Mouse (Mus musculus): ENCODE data around the gene Sft2d2. TPM values are rescaled to one million over a fixed set of nuclear protein-coding genes. Genes with fewer than 3 reads are reported as not detected.

Sft2d2 gene
- polyA plus RNA-seq (2015; fragmentation: Nextera tagmentation; extraction: Ambion mirVana): 6.2 and 6.9 TPM in 2 replicates

GRCm38 (mm10) chr1:165193880-165194661, at the start of gene Sft2d2:
Gene Sft2d2, minus strand, starts transcription at chr1:165194438.
- WGBS: under 1% methylated on average over 69 of the region's 69 CpGs
- peak within 1 kb of the TSS; percentile 67 for H3K9ac ChIP-seq
- no peak within 1 kb of the TSS for H3K27ac ChIP-seq
- H3K27me3 ChIP-seq: peaks cover 3% of the 10 kb centered on the region; the same call in 1 of the 2 replicates
- peak; percentile 77 for ATAC-seq
- H3K9me3 ChIP-seq (replicated peaks): no peaks in the 10 kb centered on the region
- no peaks in the 10 kb centered on the region for H3K36me3 ChIP-seq (ENCODE audit: poor library complexity, severe bottlenecking)
- peak within 1 kb of the TSS; percentile 94 for H3K4me2 ChIP-seq
- H3K4me1 ChIP-seq: peaks cover 19% of the 10 kb centered on the region
- H3K4me3 ChIP-seq: peak within 1 kb of the TSS; percentile 65

GRCm38 (mm10) chr1:165236321-165237298, 42.4 kb upstream of the Sft2d2 start, which contains the start of gene Tiprl:
Gene Tiprl, minus strand, starts transcription at chr1:165236996.
- H3K9ac ChIP-seq: peak within 1 kb of the TSS; percentile 92
- H3K4me1 ChIP-seq: peaks cover 23% of the 10 kb centered on the region
- H3K36me3 ChIP-seq (ENCODE audit: poor library complexity, severe bottlenecking): no peaks in the 10 kb centered on the region
- peak within 1 kb of the TSS; percentile 82 for H3K4me2 ChIP-seq
- peak within 1 kb of the TSS; percentile 90 for H3K4me3 ChIP-seq
- peak; percentile 100 for ATAC-seq
- no peaks in the 10 kb centered on the region for H3K9me3 ChIP-seq (replicated peaks)
- peak within 1 kb of the TSS; percentile 91 for H3K27ac ChIP-seq
- H3K27me3 ChIP-seq: no peaks in the 10 kb centered on the region
- WGBS: under 1% methylated on average over 76 of the region's 76 CpGs

DNA sequence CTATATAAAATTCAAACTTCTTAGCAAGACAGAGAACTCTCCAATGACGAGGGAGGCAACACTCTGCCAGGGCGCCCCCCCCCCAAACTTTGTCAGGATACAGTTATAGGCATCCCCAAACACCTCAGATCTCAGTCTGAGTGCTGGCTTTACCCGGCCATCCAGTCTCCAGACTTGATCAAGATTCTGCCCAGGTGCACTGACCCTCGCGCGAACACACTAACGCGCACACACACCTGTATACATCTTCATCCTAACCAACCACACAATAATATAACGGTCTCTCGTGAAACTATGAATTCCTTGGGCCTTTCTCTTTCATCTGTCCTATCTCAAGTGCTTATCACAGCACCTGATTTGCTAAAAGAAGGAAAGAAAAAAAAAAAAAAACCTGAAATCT, 41.6 kb upstream of the Sft2d2 start:
- no peaks in the 10 kb centered on the region for H3K36me3 ChIP-seq (ENCODE audit: poor library complexity, severe bottlenecking)
- 11% methylated on average over 10 of the region's 10 CpGs for WGBS
- H3K27me3 ChIP-seq: no peaks in the 10 kb centered on the region
- H3K4me2 ChIP-seq: peak overlapping the region; percentile 82
- H3K9ac ChIP-seq: peak overlapping the region; percentile 92
- peak overlapping the region; percentile 90 for H3K4me3 ChIP-seq
- no peak for ATAC-seq
- no peak overlapping the region for H3K27ac ChIP-seq
- no peaks in the 10 kb centered on the region for H3K9me3 ChIP-seq (replicated peaks)
- H3K4me1 ChIP-seq: peaks cover 23% of the 10 kb centered on the region

DNA sequence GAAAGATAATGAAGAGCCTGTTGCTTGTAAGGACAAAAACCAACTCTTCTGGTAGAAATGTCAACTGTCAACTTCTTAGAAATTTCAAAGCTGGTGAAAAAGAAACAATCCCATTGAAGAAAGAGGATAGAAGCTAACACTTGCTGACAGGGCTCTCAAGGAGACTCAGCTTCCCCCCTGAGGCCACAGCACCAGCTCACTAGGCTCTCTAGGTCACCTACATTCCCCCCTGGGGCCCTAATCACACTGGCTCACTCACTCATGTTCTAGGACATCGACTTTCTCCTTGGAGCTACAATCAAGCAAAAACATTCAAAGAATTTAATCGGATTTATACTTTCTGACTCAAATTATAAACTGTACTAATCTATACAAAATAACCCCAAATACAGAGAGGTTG, 39.6 kb upstream of the Sft2d2 start:
- no peak overlapping the region for H3K4me3 ChIP-seq
- WGBS: 86% methylated on average over 2 of the region's 2 CpGs
- no peak overlapping the region for H3K27ac ChIP-seq
- no peaks in the 10 kb centered on the region for H3K27me3 ChIP-seq
- H3K4me2 ChIP-seq: no peak overlapping the region
- no peak overlapping the region for H3K9ac ChIP-seq
- peaks cover 23% of the 10 kb centered on the region for H3K4me1 ChIP-seq
- no peaks in the 10 kb centered on the region for H3K36me3 ChIP-seq (ENCODE audit: poor library complexity, severe bottlenecking)
- no peaks in the 10 kb centered on the region for H3K9me3 ChIP-seq (replicated peaks)
- ATAC-seq: no peak

GRCm38 (mm10) chr1:165230691-165231090, 36.5 kb upstream of the Sft2d2 start:
- ATAC-seq: no peak
- Histone ChIP-seq H3K4me3 (no peak overlapping the region), H3K36me3 (ENCODE audit: poor library complexity, severe bottlenecking) (peaks cover 9% of the 10 kb centered on the region; the same call in 1 of the 2 replicates), H3K4me2 (no peak overlapping the region), H3K9me3 (replicated peaks) (no peaks in the 10 kb centered on the region), H3K9ac (no peak overlapping the region), H3K27ac (no peak overlapping the region), H3K4me1 (peaks cover 13% of the 10 kb centered on the region), H3K27me3 (no peaks in the 10 kb centered on the region)
- WGBS: 93% methylated on average over 4 of the region's 4 CpGs

DNA sequence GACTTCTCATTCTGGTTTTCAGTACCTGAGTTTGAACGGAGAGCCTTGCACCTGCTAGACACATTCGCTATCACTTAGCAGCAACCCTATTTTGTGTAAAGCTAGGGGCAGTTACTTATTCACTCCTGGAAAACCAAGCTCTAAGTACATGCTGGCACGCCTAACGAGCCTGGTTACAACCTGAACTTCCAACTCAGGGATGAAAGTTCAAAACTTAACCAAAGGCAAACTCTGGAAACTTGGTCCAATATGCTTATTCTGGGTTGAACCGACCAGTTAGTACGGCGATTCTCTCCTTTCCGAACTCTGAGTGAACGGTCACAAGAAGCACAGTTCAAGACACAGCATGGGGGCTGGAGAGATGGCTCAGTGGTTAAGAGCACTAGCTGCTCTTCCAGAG, 35.3 kb upstream of the Sft2d2 start:
- no peak overlapping the region for H3K4me2 ChIP-seq

GRCm38 (mm10) chr1:165217023-165217589, 22.9 kb upstream of the Sft2d2 start:
- Histone ChIP-seq H3K27me3 (no peaks in the 10 kb centered on the region), H3K4me3 (no peak overlapping the region), H3K36me3 (ENCODE audit: poor library complexity, severe bottlenecking) (peaks cover 76% of the 10 kb centered on the region), H3K27ac (no peak overlapping the region), H3K4me1 (no peaks in the 10 kb centered on the region), H3K4me2 (no peak overlapping the region), H3K9me3 (replicated peaks) (no peaks in the 10 kb centered on the region), H3K9ac (no peak overlapping the region)
- 93% methylated on average over 2 of the region's 2 CpGs for WGBS
- no peak for ATAC-seq

More for the DNA sequence above, 35.3 kb upstream of the Sft2d2 start:
- Histone ChIP-seq H3K27ac (no peak overlapping the region), H3K4me1 (0 out of 2 replicates have a peak, but pooled peaks cover 6% of the 10 kb centered on the region), H3K27me3 (no peaks in the 10 kb centered on the region), H3K9ac (no peak overlapping the region), H3K4me3 (no peak overlapping the region), H3K36me3 (ENCODE audit: poor library complexity, severe bottlenecking) (peaks cover 20% of the 10 kb centered on the region), H3K9me3 (replicated peaks) (no peaks in the 10 kb centered on the region)
- 93% methylated on average over 9 of the region's 9 CpGs for WGBS
- ATAC-seq: no peak

DNA sequence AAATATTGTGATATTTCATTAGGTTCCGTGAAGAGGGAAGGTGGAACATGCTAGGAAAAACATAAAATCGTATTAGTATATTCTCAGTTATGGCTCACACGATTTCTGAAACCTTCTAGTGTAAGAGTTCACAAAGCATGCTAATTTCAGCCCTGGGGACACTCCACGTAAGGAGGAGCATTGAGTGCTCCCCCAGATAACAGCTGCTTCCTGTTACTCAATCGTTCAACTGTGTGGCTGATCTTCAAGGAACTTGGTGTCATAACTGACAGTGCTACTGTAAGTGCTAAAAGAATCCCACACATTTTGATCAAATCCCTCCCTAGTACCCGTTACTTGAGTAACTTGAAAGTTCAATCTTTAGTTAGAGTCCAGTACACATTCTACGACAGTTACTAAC, 21.6 kb upstream of the Sft2d2 start:
- Histone ChIP-seq H3K36me3 (ENCODE audit: poor library complexity, severe bottlenecking) (peaks cover 64% of the 10 kb centered on the region), H3K4me3 (no peak overlapping the region), H3K27ac (no peak overlapping the region), H3K9ac (no peak overlapping the region), H3K27me3 (no peaks in the 10 kb centered on the region), H3K9me3 (replicated peaks) (no peaks in the 10 kb centered on the region), H3K4me1 (no peaks in the 10 kb centered on the region), H3K4me2 (no peak overlapping the region)
- no peak for ATAC-seq
- 88% methylated on average over 7 of the region's 7 CpGs for WGBS

DNA sequence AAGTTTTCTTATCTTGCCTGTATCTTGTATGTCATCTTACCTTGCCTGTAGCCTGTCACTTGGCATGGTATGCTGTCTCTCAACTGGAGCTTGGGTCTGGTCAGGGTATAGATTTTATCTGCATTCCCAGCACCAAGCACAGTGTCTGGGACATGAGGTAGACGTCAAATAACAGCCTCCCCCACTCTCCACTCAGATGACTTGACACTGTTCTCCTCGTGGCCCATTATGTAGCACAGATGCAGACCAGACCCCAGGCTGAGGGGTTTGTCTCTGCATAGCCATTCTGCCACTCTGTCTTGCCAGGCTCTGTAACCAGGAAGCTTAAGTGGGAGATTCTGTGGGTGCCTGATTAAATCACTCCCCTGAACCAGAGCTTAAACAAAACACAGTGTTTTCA, 11.4 kb upstream of the Sft2d2 start:
- H3K27ac ChIP-seq: no peak overlapping the region
- no peaks in the 10 kb centered on the region for H3K4me1 ChIP-seq
- no peaks in the 10 kb centered on the region for H3K27me3 ChIP-seq
- no peaks in the 10 kb centered on the region for H3K9me3 ChIP-seq (replicated peaks)
- H3K36me3 ChIP-seq (ENCODE audit: poor library complexity, severe bottlenecking): no peaks in the 10 kb centered on the region
- ATAC-seq: no peak
- no peak overlapping the region for H3K9ac ChIP-seq
- 47% methylated on average over 2 of the region's 2 CpGs for WGBS
- no peak overlapping the region for H3K4me3 ChIP-seq
- no peak overlapping the region for H3K4me2 ChIP-seq

DNA sequence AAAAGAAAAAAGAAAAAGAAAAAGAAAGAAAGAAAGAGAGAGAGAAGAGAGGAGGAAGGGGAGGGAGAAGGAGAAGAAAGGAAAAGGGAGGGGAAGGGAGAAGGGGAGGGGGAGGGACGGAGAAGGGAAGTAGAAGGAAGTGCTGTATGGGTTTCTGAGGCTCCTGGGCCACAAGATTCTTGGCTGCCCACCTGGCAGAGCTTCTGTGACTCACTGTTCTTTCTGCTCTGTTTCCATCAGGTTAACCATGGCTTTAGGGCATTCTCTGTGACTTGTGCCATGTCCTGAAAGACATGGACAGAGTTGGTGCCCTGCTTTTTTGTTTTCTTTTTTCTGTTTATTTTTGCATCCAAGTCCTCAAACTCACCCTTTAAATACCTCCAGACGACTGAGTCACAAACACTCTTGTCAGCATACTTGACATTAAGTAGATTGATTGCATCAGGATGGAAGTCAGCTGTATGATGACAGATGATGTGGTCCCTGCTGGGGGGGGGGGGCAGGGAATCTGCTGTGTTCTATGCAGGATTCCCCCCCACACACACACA, 9.3 kb upstream of the Sft2d2 start:
- Histone ChIP-seq H3K9ac (no peak overlapping the region), H3K4me1 (no peaks in the 10 kb centered on the region), H3K9me3 (replicated peaks) (no peaks in the 10 kb centered on the region), H3K4me2 (no peak overlapping the region), H3K27me3 (no peaks in the 10 kb centered on the region), H3K4me3 (no peak overlapping the region), H3K36me3 (ENCODE audit: poor library complexity, severe bottlenecking) (no peaks in the 10 kb centered on the region), H3K27ac (no peak overlapping the region)
- WGBS: 62% methylated on average over 2 of the region's 2 CpGs
- ATAC-seq: no peak

- no peak overlapping the region for H3K9ac ChIP-seq
- H3K4me2 ChIP-seq: no peak overlapping the region
- H3K4me3 ChIP-seq: no peak overlapping the region
- H3K27ac ChIP-seq: no peak overlapping the region
- no peaks in the 10 kb centered on the region for H3K36me3 ChIP-seq (ENCODE audit: poor library complexity, severe bottlenecking)
- WGBS: 81% methylated on average over 4 of the region's 4 CpGs
- H3K9me3 ChIP-seq (replicated peaks): no peaks in the 10 kb centered on the region
- no peak for ATAC-seq
- H3K27me3 ChIP-seq: no peaks in the 10 kb centered on the region
- no peaks in the 10 kb centered on the region for H3K4me1 ChIP-seq
Observed at GRCm38 (mm10) chr1:165201445-165202012, 7.3 kb upstream of the Sft2d2 start.
